Mouse (Mus musculus): ENCODE measurements at regions not wholly inside any gene's neighbourhood (a gene's known extent, or its start where the extent isn't known, plus 50 kb on each side); places are given as distances from the start of the nearest gene placed in this dataset.
A peak's percentile ranks its signal among the peaks of the same experiment; 100 is the strongest.

DNA sequence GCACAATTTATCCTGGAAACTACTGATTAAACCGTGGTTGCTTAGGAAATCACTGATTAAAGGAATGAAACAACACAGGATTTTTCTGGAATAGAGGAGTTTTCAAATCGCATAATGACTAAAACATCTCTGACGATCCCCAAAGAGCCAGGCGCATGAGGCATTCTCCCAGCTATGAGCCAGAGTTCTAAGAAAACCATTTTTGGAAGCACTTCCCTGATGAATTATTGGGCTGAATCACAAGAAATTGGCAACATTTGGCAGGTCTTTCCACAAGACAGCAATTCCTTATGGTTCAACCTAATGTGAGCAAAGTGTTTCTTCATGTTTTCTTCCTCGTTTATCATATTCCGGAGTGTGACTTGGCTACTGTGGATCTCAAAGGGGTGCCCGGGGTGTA is 129.3 kb upstream of the Usp24 start:
- ATAC-seq (replicated peaks; ENCODE audit: insufficient number of reproducible peaks, low FRiP score, low TSS enrichment, poor library complexity, severe bottlenecking): no peak

DNA sequence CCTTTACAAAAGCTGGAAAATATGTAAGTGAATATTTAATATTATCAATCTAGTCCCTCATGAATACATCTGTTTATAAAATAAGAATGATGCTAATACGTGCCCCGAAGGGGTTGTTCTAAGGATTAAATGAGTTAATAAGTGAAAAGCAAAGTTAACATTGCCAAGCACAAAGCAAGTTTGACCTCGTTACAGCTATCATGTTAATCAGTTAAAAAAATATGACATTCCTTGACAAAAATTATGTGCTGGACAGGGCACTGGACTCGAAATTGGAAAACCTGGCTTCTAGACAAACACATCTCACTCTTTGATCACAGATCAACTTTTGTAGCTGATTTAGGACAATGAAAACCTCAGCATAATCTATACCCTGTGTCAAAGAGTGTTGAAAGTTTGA is 125.8 kb upstream of the Usp24 start:
- ATAC-seq (replicated peaks; ENCODE audit: insufficient number of reproducible peaks, low FRiP score, low TSS enrichment, poor library complexity, severe bottlenecking): no peak

DNA sequence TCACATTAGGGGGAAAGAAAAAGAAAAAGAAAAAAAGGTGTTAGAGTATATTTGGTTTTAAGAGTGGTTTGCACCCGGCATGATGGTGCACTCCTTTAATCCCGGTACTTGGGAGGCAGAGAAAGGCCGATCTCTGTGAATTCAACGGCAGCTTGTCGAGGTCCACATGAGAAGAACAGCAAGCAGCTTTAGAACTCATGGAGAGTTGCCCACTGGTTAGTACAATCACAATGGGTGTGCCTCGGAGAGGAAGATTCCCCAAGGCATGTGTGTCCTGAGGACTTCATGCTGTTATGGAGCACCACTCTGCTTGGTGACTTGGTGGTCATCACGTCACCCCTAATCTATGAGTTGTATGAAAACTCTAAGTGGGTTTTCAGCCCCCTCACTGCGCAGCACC is 124.7 kb upstream of the Usp24 start:
- ATAC-seq (replicated peaks; ENCODE audit: insufficient number of reproducible peaks, low FRiP score, low TSS enrichment, poor library complexity, severe bottlenecking): no peak

DNA sequence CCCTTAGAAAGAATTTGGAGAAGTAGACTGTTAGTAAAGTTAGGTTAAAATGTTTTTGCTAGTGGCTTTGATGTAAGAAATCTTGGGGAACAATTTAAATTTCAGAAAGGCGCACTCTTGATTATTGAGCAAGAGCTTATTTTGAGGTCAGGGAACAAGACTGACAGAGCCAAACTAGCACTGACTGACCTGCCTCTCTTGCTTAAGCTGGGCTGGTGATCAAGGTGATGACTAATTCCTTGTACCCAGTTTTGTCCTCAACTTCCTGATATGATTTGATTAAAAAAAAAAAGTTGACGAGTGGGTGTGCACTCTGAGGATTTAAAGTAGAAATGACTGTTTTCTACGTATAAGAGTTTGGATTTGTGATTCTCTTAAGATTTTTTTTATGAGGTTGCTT is 124.2 kb upstream of the Usp24 start:
- ATAC-seq (replicated peaks; ENCODE audit: insufficient number of reproducible peaks, low FRiP score, low TSS enrichment, poor library complexity, severe bottlenecking): no peak

DNA sequence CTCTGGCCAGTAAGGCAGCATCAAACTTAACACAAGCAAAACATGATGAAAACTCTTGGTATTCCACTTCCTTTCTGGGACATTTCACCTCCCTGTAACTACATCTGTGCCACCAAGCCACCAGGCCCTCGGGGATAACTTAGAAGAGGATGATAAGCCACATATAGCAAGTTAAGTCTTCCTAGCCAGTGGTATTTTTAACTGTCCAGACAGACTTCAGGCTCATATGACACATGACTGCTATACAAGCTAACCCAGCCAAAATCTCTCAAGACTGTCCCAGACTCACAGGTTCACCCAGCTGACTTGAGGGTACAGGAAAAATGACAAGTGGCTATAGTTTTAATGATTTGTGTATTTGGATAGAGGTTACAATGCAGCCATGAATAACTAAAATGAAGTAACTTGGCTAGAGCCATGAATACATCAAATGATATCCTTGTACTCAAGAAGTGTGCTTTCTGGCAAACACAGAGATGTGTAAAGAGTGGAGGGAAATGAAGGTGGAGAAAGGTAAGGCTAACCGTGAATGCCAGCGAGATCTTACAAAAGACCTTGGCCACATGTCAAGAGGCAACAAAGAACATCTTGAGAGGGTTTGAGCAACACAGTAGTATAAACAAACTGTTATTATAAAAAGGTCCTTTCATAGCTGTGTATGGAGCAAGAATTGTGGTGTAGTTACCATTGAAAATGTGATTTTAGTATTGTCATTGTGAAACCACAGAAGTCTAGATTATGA is 122.6 kb upstream of the Usp24 start:
- ATAC-seq (replicated peaks; ENCODE audit: insufficient number of reproducible peaks, low FRiP score, low TSS enrichment, poor library complexity, severe bottlenecking): no peak

DNA sequence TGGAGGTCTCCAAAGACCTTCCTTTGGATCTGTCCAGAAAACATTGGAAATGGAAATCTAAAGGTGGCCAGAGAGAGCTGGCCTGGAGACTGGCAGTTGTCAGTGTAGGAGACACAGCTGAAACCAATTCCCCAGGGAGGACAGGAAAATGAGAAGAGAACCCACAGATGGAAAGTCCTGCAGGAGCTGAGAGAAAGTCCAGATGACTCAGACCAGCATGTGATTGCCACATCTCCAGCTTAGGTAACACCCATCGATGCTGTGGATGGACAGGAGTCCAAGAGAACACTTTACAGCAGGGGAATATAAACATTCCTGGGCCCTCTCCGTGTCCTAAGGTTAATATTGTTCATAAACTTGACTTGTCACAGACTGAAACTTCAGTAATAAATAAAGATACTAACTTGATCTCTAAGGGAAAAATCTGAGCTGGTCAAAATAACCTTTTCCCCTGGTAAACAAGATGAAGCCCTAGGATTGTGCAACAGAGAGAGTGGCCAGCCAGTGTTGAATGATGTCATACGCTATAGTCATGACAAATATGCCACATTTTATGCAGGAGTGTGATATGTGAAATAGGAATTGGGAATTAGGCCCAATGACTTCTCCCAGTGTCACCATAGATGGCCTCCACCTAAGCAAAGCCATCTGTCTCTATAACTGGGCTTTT is 120.4 kb upstream of the Usp24 start:
- ATAC-seq (replicated peaks; ENCODE audit: insufficient number of reproducible peaks, low FRiP score, low TSS enrichment, poor library complexity, severe bottlenecking): no peak

DNA sequence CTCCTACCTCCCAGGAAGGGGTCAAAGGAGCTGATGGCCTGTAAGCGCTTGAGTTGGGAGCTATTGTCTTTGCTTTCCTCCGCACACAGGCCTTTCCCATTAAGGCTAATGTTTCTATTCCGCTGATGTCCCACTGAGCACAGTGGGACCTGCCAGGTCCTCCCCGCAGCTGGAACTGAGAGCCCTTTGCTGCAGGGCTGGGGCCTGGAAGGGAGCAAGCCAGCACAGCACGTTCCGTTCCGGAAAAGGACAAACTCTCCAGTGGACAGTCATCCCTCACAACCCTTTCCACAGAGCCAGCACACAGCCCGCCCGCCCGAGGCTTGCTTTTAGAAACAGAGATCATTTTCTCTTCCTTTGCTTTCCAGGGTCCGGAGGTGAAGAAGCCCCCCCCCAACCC is 116.2 kb upstream of the Usp24 start:
- ATAC-seq (replicated peaks; ENCODE audit: insufficient number of reproducible peaks, low FRiP score, low TSS enrichment, poor library complexity, severe bottlenecking): no peak

DNA sequence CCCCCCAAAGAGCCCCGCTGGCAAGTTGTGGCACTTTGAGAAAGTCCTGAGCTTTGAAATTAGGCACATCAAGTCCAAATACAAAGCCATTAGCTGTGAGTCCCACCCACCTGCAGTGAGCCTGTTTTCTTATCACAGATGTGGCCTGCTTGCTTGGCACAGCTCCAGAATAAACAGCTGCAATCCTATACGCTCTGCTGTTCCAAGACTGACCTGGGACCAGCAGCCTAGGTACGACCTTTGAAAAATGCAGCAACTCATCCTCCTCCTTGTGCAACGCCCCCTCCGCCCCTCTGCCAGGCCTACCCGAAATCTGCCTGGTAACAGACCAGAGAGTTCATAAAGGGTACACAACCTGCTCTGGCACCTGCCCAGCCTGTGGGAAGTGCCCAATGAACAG is 115.8 kb upstream of the Usp24 start:
- no peak for ATAC-seq (replicated peaks; ENCODE audit: insufficient number of reproducible peaks, low FRiP score, low TSS enrichment, poor library complexity, severe bottlenecking)

DNA sequence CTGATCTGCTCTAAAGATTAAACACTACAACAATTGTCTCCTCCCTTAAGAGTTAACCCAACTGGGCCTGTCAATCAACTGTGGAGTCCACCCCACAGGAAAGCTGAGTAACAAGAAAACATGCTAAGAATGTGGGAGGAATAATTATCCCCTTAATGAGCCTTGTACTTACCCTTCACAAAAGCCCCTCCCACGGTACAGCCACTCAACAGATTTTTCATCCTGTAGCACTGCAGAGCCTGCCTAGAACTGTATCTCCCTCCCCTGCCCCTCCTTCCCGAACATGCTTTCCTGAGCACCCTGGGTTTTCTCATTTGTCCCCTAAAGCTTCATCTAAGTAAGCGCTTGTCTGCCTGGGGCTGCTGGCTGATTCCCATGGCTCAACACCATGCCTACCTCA is 113.5 kb upstream of the Usp24 start:
- ATAC-seq (replicated peaks; ENCODE audit: insufficient number of reproducible peaks, low FRiP score, low TSS enrichment, poor library complexity, severe bottlenecking): no peak

DNA sequence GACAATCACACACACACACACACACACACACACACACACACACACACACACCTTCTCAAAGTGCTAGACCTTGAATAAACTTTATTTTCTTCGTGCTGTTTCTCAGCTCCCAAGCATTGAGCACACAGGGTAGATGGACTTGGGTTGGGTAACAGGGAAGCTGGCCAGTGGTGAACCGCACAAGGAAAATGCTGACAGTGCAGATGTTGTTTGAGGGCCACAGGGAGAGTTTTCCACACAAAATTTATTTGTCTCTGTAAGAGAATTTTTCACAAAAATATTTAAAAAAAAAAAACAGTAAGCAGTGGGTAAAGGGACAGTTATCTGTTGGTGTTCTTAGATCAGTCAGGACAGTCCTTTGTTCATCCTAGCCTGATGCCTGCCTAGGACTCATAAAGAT is 110.8 kb upstream of the Usp24 start:
- ATAC-seq (replicated peaks; ENCODE audit: insufficient number of reproducible peaks, low FRiP score, low TSS enrichment, poor library complexity, severe bottlenecking): no peak

DNA sequence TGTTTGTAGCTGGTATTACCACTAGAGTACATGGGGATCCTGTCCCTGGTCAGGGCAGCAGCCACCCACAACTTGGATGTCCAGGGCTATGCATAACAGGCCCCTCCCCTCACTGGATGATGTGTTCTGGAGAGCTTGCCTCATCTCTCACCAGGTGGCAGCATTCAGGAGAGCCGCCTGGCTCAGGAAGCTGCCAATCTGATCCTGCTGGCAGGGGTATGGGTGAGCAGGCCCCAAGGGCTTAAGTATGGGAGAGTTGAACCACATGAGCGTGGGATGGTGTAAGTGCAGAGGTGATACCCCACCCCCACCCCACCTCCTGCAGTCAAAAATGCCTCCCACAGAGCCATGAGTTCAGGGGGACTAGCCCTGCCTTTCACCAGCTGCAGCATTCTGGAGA is 110.0 kb upstream of the Usp24 start:
- no peak for ATAC-seq (replicated peaks; ENCODE audit: insufficient number of reproducible peaks, low FRiP score, low TSS enrichment, poor library complexity, severe bottlenecking)

DNA sequence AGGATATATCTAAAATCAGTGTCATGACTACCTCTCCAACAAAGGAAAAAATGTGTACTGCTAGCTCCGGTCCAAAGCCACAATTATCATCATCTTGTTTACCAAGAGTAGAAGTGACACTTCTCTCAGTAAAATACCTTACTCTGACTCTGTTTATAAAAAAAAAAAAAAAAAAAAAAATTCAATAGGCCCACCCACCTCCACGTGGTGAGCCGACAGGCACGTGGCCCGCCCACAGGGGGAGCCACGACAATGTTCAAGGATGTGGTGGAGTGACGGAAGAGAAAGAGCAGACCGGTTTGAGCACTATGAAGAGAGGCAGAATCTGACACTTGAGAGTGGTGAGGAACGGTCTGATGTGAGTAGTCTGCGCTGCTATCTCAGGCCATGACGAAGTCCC is 106.5 kb upstream of the Usp24 start:
- ATAC-seq (replicated peaks; ENCODE audit: insufficient number of reproducible peaks, low FRiP score, low TSS enrichment, poor library complexity, severe bottlenecking): no peak

DNA sequence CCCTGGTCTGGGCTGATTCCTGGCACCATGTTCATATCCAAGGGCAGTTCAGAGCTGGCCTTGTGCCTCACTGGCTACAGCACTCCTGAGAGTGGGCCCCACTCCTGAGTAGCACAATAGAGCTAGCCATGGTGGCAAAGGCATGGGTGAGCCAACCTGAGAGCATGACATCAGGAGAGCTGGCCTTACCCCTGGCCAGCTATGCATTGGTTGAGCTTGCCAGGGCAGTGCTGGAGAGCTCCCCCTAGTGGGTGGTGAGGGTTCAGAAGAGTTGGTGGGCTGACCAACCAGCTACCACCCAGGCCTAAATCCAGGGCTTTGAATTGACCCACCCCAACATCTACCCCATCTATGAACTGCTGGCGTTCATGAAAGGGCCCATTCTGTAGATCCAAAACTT is 106.0 kb upstream of the Usp24 start:
- no peak for ATAC-seq (replicated peaks; ENCODE audit: insufficient number of reproducible peaks, low FRiP score, low TSS enrichment, poor library complexity, severe bottlenecking)

DNA sequence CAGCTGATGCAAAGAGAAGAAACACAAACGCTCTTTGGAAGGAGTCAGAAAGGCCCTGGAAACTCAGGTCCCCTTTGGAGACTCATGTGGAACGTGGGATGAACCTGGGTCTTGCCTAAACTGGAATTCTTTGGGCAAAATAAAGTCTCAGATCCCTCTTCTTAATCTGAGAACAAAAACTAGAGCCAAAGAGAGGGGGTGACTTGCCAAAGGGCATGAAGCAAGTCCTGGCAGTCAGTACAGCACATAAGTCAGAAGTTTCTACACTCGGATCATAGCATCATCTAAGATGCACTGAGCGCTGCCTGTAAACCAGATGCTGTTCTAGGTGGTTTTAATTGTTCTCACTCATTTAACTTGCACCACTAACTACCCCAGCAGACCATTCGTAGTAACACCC is 101.8 kb upstream of the Usp24 start:
- ATAC-seq (replicated peaks; ENCODE audit: insufficient number of reproducible peaks, low FRiP score, low TSS enrichment, poor library complexity, severe bottlenecking): no peak

DNA sequence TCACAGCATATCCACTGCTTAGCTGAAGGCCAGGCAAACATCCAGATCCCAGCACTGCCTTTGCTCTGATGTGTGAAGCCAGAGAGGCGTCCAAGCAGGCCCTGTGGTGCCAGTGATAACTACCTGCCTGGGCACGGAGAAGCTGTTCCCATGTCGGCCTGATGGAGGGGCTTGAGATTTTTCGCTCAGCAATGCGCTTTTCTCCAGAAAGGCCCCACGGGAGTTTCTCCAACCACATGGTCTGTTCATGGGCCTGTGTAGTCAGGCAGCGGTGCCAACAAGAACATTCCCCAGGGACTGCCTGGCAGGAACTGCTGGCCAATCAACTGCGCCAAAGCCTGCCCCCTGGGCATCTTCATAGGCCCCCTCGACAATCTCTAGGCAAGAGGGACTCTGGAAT is 95.4 kb upstream of the Usp24 start:
- ATAC-seq (replicated peaks; ENCODE audit: insufficient number of reproducible peaks, low FRiP score, low TSS enrichment, poor library complexity, severe bottlenecking): no peak

DNA sequence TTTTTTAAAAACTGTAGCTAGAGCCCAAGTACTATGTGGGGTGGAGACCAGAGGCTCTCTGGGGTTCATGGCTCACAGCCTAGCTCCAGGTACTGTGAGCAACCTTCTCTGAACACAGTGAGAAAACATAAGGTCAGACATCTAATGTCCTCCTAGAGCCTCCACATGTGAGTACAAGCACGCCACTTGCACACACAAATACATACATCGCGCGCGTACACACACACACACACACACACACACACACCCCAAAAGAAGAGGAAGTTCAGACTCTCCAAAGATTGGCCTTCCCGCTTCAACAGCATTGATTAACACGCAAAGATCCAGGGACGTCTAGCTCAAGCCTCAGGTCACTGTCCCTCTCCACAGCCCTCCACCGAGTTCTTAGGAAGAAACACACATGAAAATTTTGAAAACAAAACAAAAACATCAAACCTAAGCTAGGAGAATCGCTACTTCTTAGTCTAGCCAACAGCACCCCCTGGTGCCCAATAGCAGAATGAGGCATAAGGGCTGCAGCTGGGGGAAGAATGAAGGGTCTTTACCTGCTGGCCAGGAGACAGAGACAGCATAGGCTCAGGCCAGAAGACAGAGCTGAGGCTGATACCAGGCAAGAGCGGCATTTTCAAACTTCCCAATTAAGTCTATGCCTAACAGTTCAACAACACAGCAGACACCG is 90.7 kb upstream of the Usp24 start:
- ATAC-seq (replicated peaks; ENCODE audit: insufficient number of reproducible peaks, low FRiP score, low TSS enrichment, poor library complexity, severe bottlenecking): no peak

DNA sequence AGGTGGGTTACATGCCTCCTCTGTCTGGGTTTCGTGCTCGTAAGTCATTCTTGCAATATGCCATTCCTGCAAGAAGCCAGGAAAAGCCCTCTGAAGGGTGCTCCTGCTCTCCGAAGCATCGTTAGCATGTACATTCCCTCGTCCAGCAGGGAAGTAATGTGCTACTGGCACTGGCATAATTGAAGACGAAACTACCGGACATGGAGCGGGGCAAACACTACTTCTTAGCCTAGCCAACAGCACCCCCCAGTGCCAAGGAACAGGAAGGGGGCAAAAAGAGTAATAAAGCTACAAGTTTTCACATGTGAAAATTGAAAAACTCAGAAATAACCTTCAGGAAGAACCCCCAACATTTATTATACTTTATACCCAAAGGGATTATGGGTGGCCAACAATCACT is 88.6 kb upstream of the Usp24 start:
- no peak for ATAC-seq (replicated peaks; ENCODE audit: insufficient number of reproducible peaks, low FRiP score, low TSS enrichment, poor library complexity, severe bottlenecking)

DNA sequence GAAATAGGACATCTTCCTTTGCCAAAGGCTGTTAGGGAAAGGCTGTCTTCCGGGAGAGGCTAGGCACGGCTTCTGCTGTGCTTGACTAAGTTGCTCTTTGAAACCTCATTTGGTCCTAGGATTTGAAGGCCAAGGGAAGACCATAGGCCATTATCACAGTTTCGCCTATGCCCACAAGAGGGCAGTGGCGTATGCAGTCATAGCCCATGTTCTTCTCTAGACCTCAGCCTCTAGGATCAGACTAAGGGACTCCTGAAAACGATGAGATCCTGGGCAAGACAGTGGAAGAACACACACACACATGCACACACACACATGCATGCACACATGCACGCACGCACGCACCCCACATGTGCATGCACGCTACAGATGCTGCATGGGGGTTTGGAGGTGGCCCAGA is 87.5 kb upstream of the Usp24 start:
- 0 out of 2 replicates have a peak, but pooled peaks have one; percentile 31 for ATAC-seq (replicated peaks; ENCODE audit: insufficient number of reproducible peaks, low FRiP score, low TSS enrichment, poor library complexity, severe bottlenecking)

DNA sequence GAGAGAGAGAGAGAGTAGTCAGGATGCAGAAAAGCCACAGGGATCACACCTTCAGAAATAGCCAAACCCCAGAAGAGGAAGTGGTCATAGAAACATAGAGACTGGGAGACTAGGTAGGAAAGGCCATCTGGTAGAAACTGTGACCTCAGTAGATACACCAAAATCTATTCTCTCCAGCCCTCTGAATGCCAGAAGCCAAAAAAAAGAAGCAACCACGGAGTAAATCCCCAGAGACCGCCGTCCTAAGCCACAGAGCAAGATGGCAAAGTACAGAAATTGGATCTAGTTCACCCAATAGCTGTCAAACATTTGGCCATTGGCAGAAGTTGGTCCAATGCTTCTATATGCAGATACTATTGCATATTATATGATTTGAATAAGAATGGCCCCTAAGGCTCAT is 86.5 kb upstream of the Usp24 start:
- no peak for ATAC-seq (replicated peaks; ENCODE audit: insufficient number of reproducible peaks, low FRiP score, low TSS enrichment, poor library complexity, severe bottlenecking)

DNA sequence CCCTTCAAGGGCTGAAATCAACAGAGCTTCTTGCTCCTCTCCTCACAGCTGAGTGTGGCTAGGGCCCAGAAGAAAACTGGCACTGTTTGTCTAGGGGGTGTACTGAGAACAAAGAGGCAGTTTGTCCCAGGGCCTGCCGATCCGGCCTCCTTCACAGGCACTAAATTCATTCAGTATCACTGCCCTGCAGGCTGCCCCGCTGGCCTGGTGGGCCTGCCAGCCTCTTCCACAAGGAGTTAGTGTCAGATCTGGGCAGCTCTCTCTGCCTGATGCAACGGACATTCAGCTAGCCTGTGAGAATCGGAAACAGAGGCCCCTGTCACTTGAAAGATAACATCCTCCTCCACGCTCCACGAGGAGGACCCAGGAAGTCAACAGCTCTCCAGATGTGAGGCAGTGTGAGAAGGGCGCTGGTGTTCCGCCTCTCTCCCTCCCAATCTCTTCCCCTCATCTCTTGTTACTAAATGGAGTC is 83.5 kb upstream of the Usp24 start:
- ATAC-seq (replicated peaks; ENCODE audit: insufficient number of reproducible peaks, low FRiP score, low TSS enrichment, poor library complexity, severe bottlenecking): no peak

All from monocyte, adult 5-6 weeks (primary cell).